Mouse (Mus musculus) liver, embryonic 15.5 days (tissue): Measurements from ENCODE around the gene Jak1. TPM values are rescaled to one million over a fixed set of nuclear protein-coding genes. Genes with fewer than 3 reads are reported as not detected.

Source experiments
- ATAC-seq: fragments of 200-750 bp; cut with Nextera tagmentation; 2 replicates; pipeline ENCODE4 v1.8.0; 2017; ENCODE audit warnings: moderate number of reproducible peaks, mild to moderate bottlenecking, moderate library complexity; ENCODE audit not compliant: insufficient read depth
- H3K27ac ChIP-seq: fragments of 300-500 bp; sonication (generic); replicated peaks from 2 replicates; pipeline ENCODE4 v1.5.1; 2015; ENCODE audit warnings: mild to moderate bottlenecking, inconsistent platforms
- H3K27me3 ChIP-seq: fragments of 300-500 bp; sonication (generic); 2 replicates; pipeline ENCODE4 v1.6.1; 2015; ENCODE audit warnings: mild to moderate bottlenecking, inconsistent platforms
- H3K36me3 ChIP-seq: fragments of 300-500 bp; sonication (generic); replicated peaks from 2 replicates; pipeline ENCODE4 v1.6.1; 2015; ENCODE audit warnings: moderate library complexity, mild to moderate bottlenecking, inconsistent platforms
- H3K4me1 ChIP-seq: fragments of 300-500 bp; sonication (generic); replicated peaks from 2 replicates; pipeline ENCODE4 v1.6.1; 2015; ENCODE audit warnings: inconsistent platforms
- H3K4me2 ChIP-seq: fragments of 300-500 bp; sonication (generic); 2 replicates; pipeline ENCODE4 v1.6.1; 2015; ENCODE audit warnings: moderate library complexity, mild to moderate bottlenecking, inconsistent platforms
- H3K4me3 ChIP-seq: fragments of 300-500 bp; sonication (generic); replicated peaks from 2 replicates; pipeline ENCODE4 v1.5.1; 2015; ENCODE audit warnings: mild to moderate bottlenecking, inconsistent platforms
- H3K9ac ChIP-seq: fragments of 300-500 bp; sonication (generic); 2 replicates; pipeline ENCODE4 v1.6.1; 2015; ENCODE audit warnings: moderate library complexity, mild to moderate bottlenecking, inconsistent platforms
- H3K9me3 ChIP-seq: fragments of 300-500 bp; sonication (generic); replicated peaks from 2 replicates; pipeline ENCODE4 v1.6.1; 2016; ENCODE audit warnings: inconsistent platforms
- WGBS: fragments of 180-500 bp; shearing (Covaris S2); methylation state at CpG from one replicate; pipeline ENCODE4 v1.1.7; 2015; ENCODE audit warnings: mixed read lengths; ENCODE audit not compliant: insufficient replicate concordance; 5-methylcytosine and 5-hydroxymethylcytosine counted together
- polyA plus RNA-seq: library from polyadenylated mRNA; unstranded; fragments of >200 nt; fragmentation: Nextera tagmentation; extraction: Ambion mirVana; gene quantifications from 2 replicates; pipeline ENCODE4 v1.2.1, GENCODE M21; 2015

The Jak1 gene
- polyA plus RNA-seq, 1 experiment from 2014 or later = 42.4 TPM

DNA sequence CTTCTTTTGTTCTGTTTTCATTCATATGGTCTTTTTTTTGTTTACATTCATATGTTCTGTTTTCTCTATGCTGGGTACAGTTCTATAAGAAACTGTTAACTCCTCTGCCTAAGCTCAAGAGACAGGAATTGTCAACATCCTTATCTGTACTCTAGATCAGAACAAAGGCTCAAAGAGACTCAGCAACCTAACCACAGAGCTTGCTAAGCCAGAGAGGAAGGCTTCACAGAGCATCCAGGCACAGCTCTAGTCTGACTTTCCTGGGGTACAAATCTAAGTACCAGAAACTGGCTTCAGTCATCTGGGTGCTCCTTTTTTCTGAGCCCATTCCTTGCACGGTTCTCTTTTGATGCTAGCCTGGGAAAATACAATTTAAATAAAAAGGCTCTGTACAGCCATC lies 97.3 kb downstream of the Jak1 start:
- Histone ChIP-seq H3K9ac (no peak overlapping the region), H3K4me2 (no peak overlapping the region), H3K27me3 (no peaks in the 10 kb centered on the region), H3K36me3 (peaks cover 81% of the 10 kb centered on the region), H3K4me3 (no peak overlapping the region), H3K4me1 (peaks cover 4% of the 10 kb centered on the region), H3K9me3 (no peaks in the 10 kb centered on the region), H3K27ac (no peak overlapping the region)
- WGBS = 61% methylated on average over 1 of the region's 1 CpGs
- no peak for ATAC-seq

DNA sequence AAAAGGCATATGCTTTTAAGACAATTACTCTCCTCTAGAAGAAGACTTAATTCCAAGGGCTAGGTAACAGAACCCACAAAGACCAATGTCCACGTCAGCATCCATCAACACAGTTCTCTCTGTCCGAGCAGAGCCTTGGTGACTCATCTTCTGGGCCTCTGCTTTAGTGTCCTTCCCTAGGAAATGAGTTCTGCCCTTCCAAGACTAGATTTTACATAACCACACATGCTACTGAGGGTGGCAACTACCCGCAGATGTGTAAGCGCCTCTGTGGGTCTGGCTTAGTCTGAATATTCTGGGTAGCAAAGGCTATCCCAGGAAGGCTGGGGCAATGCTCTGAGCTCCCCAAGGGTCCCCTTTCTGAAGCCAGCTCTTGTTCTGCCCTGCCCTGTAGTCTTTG lies 99.3 kb downstream of the Jak1 start:
- H3K4me3 ChIP-seq = no peak overlapping the region

DNA sequence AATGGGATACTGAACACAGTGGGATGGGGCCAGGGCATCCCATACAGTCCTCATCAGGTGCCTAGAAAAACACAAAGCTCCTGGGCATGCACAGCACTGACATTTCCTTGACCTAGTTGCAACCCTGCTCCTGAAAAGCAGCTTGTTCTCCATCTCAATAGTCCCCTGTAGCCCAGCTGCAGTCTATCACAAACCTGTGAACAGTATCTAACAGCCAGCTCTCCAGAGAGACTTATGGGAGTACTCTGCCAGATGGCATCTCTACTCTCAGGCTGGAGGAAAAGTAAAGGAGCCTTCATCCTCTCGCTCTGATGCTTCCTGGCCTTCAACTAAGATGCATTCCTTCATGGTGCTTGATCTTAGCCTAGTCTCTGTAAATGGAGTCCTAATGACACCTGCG lies 100.4 kb downstream of the Jak1 start:
- Histone ChIP-seq H3K36me3 (peaks cover 88% of the 10 kb centered on the region), H3K27ac (no peak overlapping the region), H3K9me3 (no peaks in the 10 kb centered on the region), H3K4me3 (no peak overlapping the region), H3K4me1 (peaks cover 4% of the 10 kb centered on the region), H3K4me2 (no peak overlapping the region), H3K27me3 (no peaks in the 10 kb centered on the region), H3K9ac (no peak overlapping the region)
- ATAC-seq = no peak
- 88% methylated on average over 2 of the region's 2 CpGs for WGBS

More for the DNA sequence above, 99.3 kb downstream of the Jak1 start:
- 69% methylated on average over 4 of the region's 4 CpGs for WGBS
- no peak overlapping the region for H3K27ac ChIP-seq
- peaks cover 90% of the 10 kb centered on the region for H3K36me3 ChIP-seq
- no peak overlapping the region for H3K4me2 ChIP-seq
- no peak for ATAC-seq
- peaks cover 4% of the 10 kb centered on the region for H3K4me1 ChIP-seq
- no peak overlapping the region for H3K9ac ChIP-seq
- H3K27me3 ChIP-seq = no peaks in the 10 kb centered on the region
- no peaks in the 10 kb centered on the region for H3K9me3 ChIP-seq

DNA sequence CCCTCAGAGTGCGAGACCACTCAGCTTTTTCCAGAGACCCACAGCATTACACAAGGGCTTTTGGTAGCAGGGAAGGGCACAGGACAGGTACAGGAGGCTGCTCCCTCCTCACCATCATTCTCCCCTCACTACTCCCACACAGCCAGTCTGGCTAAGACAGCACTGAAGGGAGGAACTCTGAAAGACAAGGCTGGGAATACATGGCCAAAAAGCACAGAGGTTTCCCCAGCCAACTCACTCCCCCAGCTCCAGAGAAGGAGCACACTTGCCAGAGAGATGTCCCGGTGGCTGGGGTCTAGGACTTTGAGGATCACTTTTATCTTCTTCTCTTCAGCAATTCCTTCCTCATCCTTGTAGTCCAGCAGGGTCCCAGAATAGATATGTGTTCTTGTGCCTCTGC lies 100.9 kb downstream of the Jak1 start:
- Histone ChIP-seq H3K9ac (no peak overlapping the region), H3K36me3 (peaks cover 88% of the 10 kb centered on the region), H3K27me3 (no peaks in the 10 kb centered on the region), H3K4me1 (peaks cover 4% of the 10 kb centered on the region), H3K4me2 (no peak overlapping the region), H3K9me3 (no peaks in the 10 kb centered on the region), H3K27ac (no peak overlapping the region), H3K4me3 (no peak overlapping the region)
- 67% methylated on average over 2 of the region's 2 CpGs for WGBS
- ATAC-seq = no peak

DNA sequence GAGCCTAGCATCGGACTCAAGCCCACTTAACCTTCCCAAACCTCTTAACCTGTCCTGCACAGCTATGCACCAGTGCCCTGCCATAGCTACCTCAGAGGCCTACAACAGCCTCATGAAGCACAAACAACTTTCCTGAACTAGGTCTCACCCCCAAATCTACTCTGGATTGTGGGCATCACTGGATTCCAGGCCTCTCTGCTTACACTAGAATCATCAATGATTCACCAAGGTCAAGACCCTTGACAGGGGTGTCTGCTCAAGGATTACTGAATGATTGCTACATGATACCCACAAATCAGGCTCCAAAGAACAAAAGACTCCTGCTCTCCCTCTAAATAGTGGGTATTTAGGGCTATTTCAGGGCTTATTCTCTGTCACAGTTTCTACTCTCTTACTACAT lies 104.3 kb downstream of the Jak1 start:
- H3K4me2 ChIP-seq = no peak overlapping the region
- H3K4me1 ChIP-seq = peaks cover 6% of the 10 kb centered on the region
- H3K4me3 ChIP-seq = no peak overlapping the region
- peaks cover 93% of the 10 kb centered on the region for H3K36me3 ChIP-seq
- no peak overlapping the region for H3K27ac ChIP-seq
- no peaks in the 10 kb centered on the region for H3K27me3 ChIP-seq
- WGBS = 73% methylated on average over 1 of the region's 1 CpGs
- H3K9me3 ChIP-seq = no peaks in the 10 kb centered on the region
- no peak overlapping the region for H3K9ac ChIP-seq
- no peak for ATAC-seq

DNA sequence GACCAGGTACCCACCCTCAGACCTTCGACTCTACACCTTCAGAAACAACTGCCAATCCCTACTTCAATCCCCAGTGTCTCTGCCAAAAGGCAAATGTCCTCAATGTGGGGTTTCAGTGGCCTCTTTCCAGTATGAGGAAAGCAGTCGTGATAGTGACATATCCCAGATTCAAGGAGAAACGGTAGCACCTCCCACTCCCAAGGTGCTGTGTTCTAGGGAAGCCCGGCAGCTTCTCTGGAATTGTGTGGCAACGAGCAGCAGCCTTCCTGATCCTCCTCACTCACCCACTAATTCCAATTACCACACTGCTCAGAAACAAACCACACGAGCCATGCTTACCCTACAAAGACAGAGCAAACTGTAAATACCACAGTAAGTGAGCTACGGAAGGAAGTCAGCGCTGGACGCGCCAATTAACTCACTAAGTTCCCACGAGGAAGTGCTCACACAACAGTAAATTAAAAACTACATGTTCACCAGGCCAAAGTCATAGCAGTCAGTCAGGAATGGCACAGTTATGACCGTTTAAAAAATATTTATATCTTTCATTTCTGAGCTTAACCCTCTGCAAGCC lies 105.8 kb downstream of the Jak1 start:
- no peak overlapping the region for H3K4me3 ChIP-seq
- H3K4me1 ChIP-seq = peaks cover 14% of the 10 kb centered on the region
- ATAC-seq = no peak
- H3K9me3 ChIP-seq = no peaks in the 10 kb centered on the region
- H3K9ac ChIP-seq = no peak overlapping the region
- H3K4me2 ChIP-seq = no peak overlapping the region
- H3K27me3 ChIP-seq = no peaks in the 10 kb centered on the region
- WGBS = 58% methylated on average over 12 of the region's 12 CpGs
- no peak overlapping the region for H3K27ac ChIP-seq
- H3K36me3 ChIP-seq = peaks cover 93% of the 10 kb centered on the region

DNA sequence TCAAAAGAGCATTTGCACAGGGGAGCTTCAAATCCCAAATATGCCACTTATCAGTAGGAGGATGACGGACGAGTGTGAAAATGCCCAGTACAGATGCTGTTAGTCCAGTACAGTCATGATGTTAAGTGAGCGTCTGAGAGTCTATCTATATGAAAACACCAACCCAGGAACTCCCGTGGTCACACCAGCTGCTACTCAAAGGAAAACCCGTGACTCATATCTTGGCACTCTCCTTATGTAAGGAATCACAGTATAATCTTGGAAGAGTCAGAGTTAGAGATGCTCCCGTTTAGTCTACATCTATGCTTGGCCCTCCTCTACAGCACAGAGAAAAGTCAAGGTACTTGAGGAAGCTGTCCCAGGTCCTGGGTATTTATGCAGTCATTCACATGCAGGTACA lies 106.8 kb downstream of the Jak1 start:
- H3K4me3 ChIP-seq = no peak overlapping the region
- ATAC-seq = no peak
- H3K36me3 ChIP-seq = peaks cover 91% of the 10 kb centered on the region
- no peak overlapping the region for H3K9ac ChIP-seq
- no peak overlapping the region for H3K4me2 ChIP-seq
- 68% methylated on average over 6 of the region's 6 CpGs for WGBS
- peaks cover 14% of the 10 kb centered on the region for H3K4me1 ChIP-seq
- H3K27me3 ChIP-seq = no peaks in the 10 kb centered on the region
- H3K27ac ChIP-seq = no peak overlapping the region
- no peaks in the 10 kb centered on the region for H3K9me3 ChIP-seq

DNA sequence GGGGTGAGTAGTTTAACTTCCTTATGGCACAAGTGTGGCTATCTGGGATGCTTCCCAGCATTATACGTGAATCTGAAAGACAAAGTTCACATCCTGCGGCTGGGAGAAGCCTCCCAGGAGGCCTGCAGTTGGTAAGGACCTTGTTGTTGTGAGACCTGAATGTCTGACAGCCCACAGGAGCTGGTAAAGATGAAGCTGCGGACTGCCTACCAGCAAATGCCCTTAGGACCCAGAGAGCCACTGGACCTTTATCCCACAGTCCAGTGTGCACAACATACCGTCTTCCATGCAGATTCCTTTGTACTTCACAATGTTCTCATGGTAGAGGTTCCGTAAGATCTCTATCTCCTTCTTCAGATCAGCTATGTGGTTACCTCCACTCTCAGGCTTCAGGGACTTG lies 107.6 kb downstream of the Jak1 start:
- WGBS = 80% methylated on average over 5 of the region's 5 CpGs
- Histone ChIP-seq H3K27ac (no peak overlapping the region), H3K4me3 (no peak overlapping the region), H3K36me3 (peaks cover 91% of the 10 kb centered on the region), H3K4me2 (no peak overlapping the region), H3K4me1 (peaks cover 14% of the 10 kb centered on the region), H3K9ac (no peak overlapping the region), H3K9me3 (no peaks in the 10 kb centered on the region), H3K27me3 (no peaks in the 10 kb centered on the region)
- no peak for ATAC-seq

DNA sequence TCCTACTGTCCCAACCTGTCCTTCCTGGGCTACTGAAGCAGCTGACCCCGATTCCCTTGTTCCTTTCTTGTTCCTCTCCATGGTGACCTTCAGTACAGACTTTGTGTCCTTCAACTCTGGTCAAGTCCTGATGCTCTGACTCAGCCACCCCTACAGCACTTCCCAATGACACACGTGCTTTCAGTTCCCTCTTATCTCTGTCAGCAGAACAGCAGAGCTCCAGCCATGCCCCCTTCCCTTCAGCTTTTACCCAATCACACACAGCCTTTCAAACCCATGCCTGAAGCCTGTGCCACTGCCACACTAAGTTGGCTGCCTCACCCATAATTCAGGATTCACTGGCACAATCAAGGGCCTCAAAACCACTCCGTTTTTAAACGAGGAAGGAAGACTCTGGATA lies 109.5 kb downstream of the Jak1 start:
- H3K27me3 ChIP-seq = no peaks in the 10 kb centered on the region
- H3K4me2 ChIP-seq = peak overlapping the region; percentile 9; the same call in 1 of the 2 replicates
- peaks cover 14% of the 10 kb centered on the region for H3K4me1 ChIP-seq
- no peak overlapping the region for H3K4me3 ChIP-seq
- H3K36me3 ChIP-seq = peaks cover 93% of the 10 kb centered on the region
- H3K9ac ChIP-seq = no peak overlapping the region
- no peaks in the 10 kb centered on the region for H3K9me3 ChIP-seq
- peak; percentile 89 for ATAC-seq
- WGBS = 12% methylated on average over 4 of the region's 4 CpGs
- H3K27ac ChIP-seq = no peak overlapping the region

DNA sequence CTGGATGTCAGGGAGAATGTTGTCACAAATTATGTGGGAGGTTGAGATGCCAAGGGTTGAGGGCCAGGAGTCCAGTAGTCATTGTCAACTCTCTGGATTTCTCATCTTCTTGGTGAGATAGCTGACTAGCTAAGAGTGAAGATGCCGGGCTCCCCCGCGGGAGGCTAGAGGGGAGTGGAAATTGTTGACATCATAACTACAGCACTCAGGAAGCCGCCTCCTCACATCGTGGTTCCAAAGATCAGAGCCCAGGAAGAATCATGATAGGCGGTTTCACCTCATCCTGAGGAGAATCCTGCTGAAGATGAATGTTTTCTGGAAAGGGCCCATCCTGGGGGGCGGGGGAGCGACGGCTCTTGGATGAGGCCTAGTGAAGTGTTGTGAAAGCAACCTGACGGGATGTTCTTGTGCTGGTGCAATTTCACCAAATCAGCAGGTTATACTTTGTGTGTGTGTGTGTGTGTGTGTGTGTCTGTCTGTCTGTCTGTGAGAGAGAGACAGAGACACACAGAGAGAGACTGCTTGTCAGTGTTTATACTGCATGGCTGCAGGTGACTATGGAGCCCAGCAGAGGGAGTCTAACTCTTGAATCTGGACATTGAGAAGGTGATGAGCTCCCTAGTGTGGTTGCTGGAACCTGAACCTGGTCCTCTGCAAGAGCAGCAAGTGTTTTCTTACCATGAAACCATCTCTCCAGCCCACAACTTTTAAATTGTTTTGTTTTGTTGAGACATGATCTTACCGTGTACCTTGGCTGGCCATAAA lies 118.0 kb downstream of the Jak1 start:
- no peak overlapping the region for H3K4me2 ChIP-seq
- H3K36me3 ChIP-seq = peaks cover 23% of the 10 kb centered on the region
- ATAC-seq = no peak

DNA sequence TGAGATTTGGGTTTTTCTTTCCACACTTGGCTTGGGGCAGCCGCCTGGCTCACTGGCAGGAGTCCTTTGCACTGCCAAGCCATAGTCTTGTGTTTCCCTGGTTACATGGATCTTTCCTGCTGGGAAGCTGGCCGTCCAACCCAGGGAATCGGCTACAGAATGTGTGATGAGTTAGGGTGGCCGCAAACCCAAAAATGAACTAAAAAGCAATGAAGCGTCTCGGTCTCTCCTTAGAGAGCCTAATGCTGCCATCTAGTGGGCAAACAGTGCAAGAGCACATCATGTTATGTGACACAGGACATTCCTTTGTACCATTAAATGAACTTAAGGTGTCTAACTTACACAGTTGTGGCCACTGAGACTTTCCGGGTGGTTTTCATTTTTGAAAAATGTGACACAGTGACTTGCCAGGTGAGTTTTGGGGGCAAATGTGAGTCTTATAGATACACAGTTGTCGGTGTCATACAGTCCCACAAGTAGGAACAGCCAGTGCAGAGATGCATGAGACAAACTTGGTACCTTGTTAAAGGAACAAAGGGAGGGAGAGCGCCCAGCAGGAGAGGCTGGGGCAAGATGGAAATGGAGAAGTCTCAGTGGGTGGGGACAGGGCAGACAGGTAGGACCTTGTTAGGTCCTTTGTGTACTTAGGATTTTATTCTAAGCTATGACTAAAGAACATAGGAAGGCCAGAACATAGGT lies 118.9 kb downstream of the Jak1 start:
- WGBS = 31% methylated on average over 9 of the region's 9 CpGs
- Histone ChIP-seq H3K9me3 (no peaks in the 10 kb centered on the region), H3K27me3 (no peaks in the 10 kb centered on the region), H3K9ac (no peak overlapping the region), H3K36me3 (peaks cover 17% of the 10 kb centered on the region), H3K4me1 (no peaks in the 10 kb centered on the region), H3K4me3 (no peak overlapping the region), H3K4me2 (no peak overlapping the region), H3K27ac (no peak overlapping the region)
- ATAC-seq = no peak

More for the DNA sequence above, 118.0 kb downstream of the Jak1 start:
- WGBS = 74% methylated on average over 11 of the region's 11 CpGs
- Histone ChIP-seq H3K27ac (no peak overlapping the region), H3K4me3 (no peak overlapping the region), H3K4me1 (no peaks in the 10 kb centered on the region), H3K27me3 (no peaks in the 10 kb centered on the region), H3K9me3 (no peaks in the 10 kb centered on the region), H3K9ac (no peak overlapping the region)
